Mouse (Mus musculus) MEL (cell line): ENCODE measurements around the gene Myl4. TPM values are rescaled to one million over a fixed set of nuclear protein-coding genes. Genes with fewer than 3 reads are reported as not detected.

Experiments
- DNase-seq: peaks from one replicate; pipeline ENCODE4 v3.0.0; 2011; ENCODE audit warnings: low read depth, low spot score
- H3K27ac ChIP-seq: 2 replicates; pipeline ENCODE4 v1.5.1; 2012; ENCODE audit warnings: low read depth, mild to moderate bottlenecking, control low read depth, low read length, moderate library complexity; ENCODE audit not compliant: control insufficient read depth
- H3K27me3 ChIP-seq, 2 experiments: fragments of 150-350 bp in 1 of 2; sonication (generic) in 1 of 2; 2 replicates each; pipeline ENCODE4 v1.6.1; 2012; ENCODE audit warnings: low read length in 2 of 2, mild to moderate bottlenecking in 2 of 2, improper control_type of control experiment in 1 of 2, moderate library complexity in 1 of 2; ENCODE audit not compliant: insufficient read depth in 2 of 2, control insufficient read depth in 1 of 2
- H3K36me3 ChIP-seq, 2 experiments: 2 replicates each; pipeline ENCODE4 v1.6.1; 2012 to 2014; ENCODE audit warnings: low read length in 2 of 2, improper control_type of control experiment in 1 of 2, inconsistent platforms in 1 of 2, mild to moderate bottlenecking in 1 of 2; ENCODE audit not compliant: insufficient read depth in 2 of 2, control insufficient read depth in 1 of 2
- H3K4me1 ChIP-seq, 2 experiments: fragments of 150-350 bp in 1 of 2; sonication (generic) in 1 of 2; 2 replicates each; pipeline ENCODE4 v1.6.1; 2012; ENCODE audit warnings: low read length in 2 of 2, improper control_type of control experiment in 1 of 2, mild to moderate bottlenecking in 1 of 2; ENCODE audit not compliant: insufficient read depth in 2 of 2, control insufficient read depth in 1 of 2
- H3K4me3 ChIP-seq, 2 experiments: fragments of 150-350 bp in 1 of 2; sonication (generic) in 1 of 2; 2 replicates each; pipeline ENCODE4 v1.5.1; 2012; ENCODE audit warnings: low read depth in 2 of 2, low read length in 2 of 2, mild to moderate bottlenecking in 2 of 2, moderate library complexity in 2 of 2, control low read depth in 1 of 2, improper control_type of control experiment in 1 of 2; ENCODE audit not compliant: control insufficient read depth in 1 of 2, insufficient read depth in 1 of 2
- H3K79me2 ChIP-seq: 2 replicates; pipeline ENCODE4 v1.6.1; 2012; ENCODE audit warnings: mild to moderate bottlenecking, low read length, moderate library complexity; ENCODE audit not compliant: control insufficient read depth, poor library complexity, insufficient read depth
- H3K9ac ChIP-seq: 2 replicates; pipeline ENCODE4 v1.6.1; 2012; ENCODE audit warnings: low read depth, mild to moderate bottlenecking, control low read depth, low read length, moderate library complexity; ENCODE audit not compliant: control insufficient read depth, poor library complexity, severe bottlenecking
- H3K9me3 ChIP-seq: fragments of 150-350 bp; sonication (generic); replicated peaks from 2 replicates; pipeline ENCODE4 v1.6.1; 2012; ENCODE audit warnings: mild to moderate bottlenecking, low read length, improper control_type of control experiment, moderate library complexity; ENCODE audit not compliant: insufficient read depth
- CHD1 ChIP-seq: IDR thresholded peaks from 2 replicates; pipeline ENCODE4 v1.6.1; 2012; ENCODE audit warnings: low read depth, mild to moderate bottlenecking, inconsistent platforms, low read length, improper control_type of control experiment
- CHD2 ChIP-seq: IDR thresholded peaks from 2 replicates; pipeline ENCODE4 v1.6.1; 2011; ENCODE audit warnings: low read length, improper control_type of control experiment
- CTCF ChIP-seq, 3 experiments: IDR thresholded peaks in 2 of 3; conservative IDR thresholded peaks in 1 of 3; 2 replicates each; pipeline ENCODE4 v1.5.1; 2011 to 2012; ENCODE audit warnings: low read length in 3 of 3, low read depth in 2 of 3, mild to moderate bottlenecking in 2 of 3, improper control_type of control experiment in 1 of 3, inconsistent platforms in 1 of 3, mixed read lengths in 1 of 3, moderate library complexity in 1 of 3; ENCODE audit not compliant: control insufficient read depth in 1 of 3, insufficient read depth in 1 of 3, poor library complexity in 1 of 3, severe bottlenecking in 1 of 3
- ELF1 ChIP-seq: IDR thresholded peaks from 2 replicates; pipeline ENCODE4 v1.6.1; 2014; ENCODE audit warnings: low read depth, mild to moderate bottlenecking, inconsistent platforms, low read length, improper control_type of control experiment, moderate library complexity
- EP300 ChIP-seq, 2 experiments: IDR thresholded peaks; 2 replicates each; pipeline ENCODE4 v1.6.1; 2011; ENCODE audit warnings: improper control_type of control experiment in 2 of 2, low read length in 2 of 2, low read depth in 1 of 2, mild to moderate bottlenecking in 1 of 2
- GATA1 ChIP-seq: IDR thresholded peaks from 2 replicates; pipeline ENCODE4 v1.6.1; 2011; ENCODE audit warnings: low read depth, low read length, improper control_type of control experiment
- JUND ChIP-seq: IDR thresholded peaks from 2 replicates; pipeline ENCODE4 v1.6.1; 2011; ENCODE audit warnings: low read depth, mild to moderate bottlenecking, improper control_type of control experiment, low read length
- KAT2A ChIP-seq: conservative IDR thresholded peaks from 2 replicates; pipeline ENCODE4 v1.6.1; 2012; ENCODE audit warnings: low read depth, low read length, improper control_type of control experiment, inconsistent platforms
- MAZ ChIP-seq: IDR thresholded peaks from 2 replicates; pipeline ENCODE4 v1.6.1; 2012; ENCODE audit warnings: low read depth, mild to moderate bottlenecking, inconsistent platforms, low read length, improper control_type of control experiment
- MYC ChIP-seq: IDR thresholded peaks from 2 replicates; pipeline ENCODE4 v1.6.1; 2011; ENCODE audit warnings: low read depth, mild to moderate bottlenecking, low read length, improper control_type of control experiment, moderate library complexity
- NELFE ChIP-seq: IDR thresholded peaks from 2 replicates; pipeline ENCODE4 v1.6.1; 2011; ENCODE audit warnings: low read depth, low read length, improper control_type of control experiment
- POLR2A ChIP-seq, 2 experiments: IDR thresholded peaks; 2 replicates each; pipeline ENCODE4 v1.6.1; 2011 to 2012; ENCODE audit warnings: low read length in 2 of 2, mild to moderate bottlenecking in 2 of 2, control low read depth in 1 of 2, improper control_type of control experiment in 1 of 2, low read depth in 1 of 2, moderate library complexity in 1 of 2; ENCODE audit not compliant: control insufficient read depth in 1 of 2, insufficient read depth in 1 of 2, poor library complexity in 1 of 2
- POLR2AphosphoS2 ChIP-seq: IDR thresholded peaks from 2 replicates; pipeline ENCODE4 v1.6.1; 2011; ENCODE audit warnings: low read length, improper control_type of control experiment
- POLR2AphosphoS5 ChIP-seq: IDR thresholded peaks from 2 replicates; pipeline ENCODE4 v1.6.1; 2012; ENCODE audit warnings: low read depth, borderline replicate concordance, mild to moderate bottlenecking, inconsistent platforms, low read length, moderate library complexity, mixed read lengths
- TAL1 ChIP-seq: IDR thresholded peaks from 2 replicates; pipeline ENCODE4 v1.6.1; 2012; ENCODE audit warnings: mild to moderate bottlenecking, inconsistent platforms, low read length, moderate library complexity, mixed read lengths
- USF1 ChIP-seq: IDR thresholded peaks from 2 replicates; pipeline ENCODE4 v1.6.1; 2014; ENCODE audit warnings: low read depth, mild to moderate bottlenecking, inconsistent platforms, low read length, improper control_type of control experiment, moderate library complexity
- USF2 ChIP-seq, 2 experiments: IDR thresholded peaks; 2 replicates each; pipeline ENCODE4 v1.6.1; 2011 to 2012; ENCODE audit warnings: improper control_type of control experiment in 2 of 2, low read length in 2 of 2, borderline replicate concordance in 1 of 2, inconsistent platforms in 1 of 2, low read depth in 1 of 2, mild to moderate bottlenecking in 1 of 2; ENCODE audit not compliant: insufficient read depth in 1 of 2
- polyA plus RNA-seq, 2 experiments: library from polyadenylated mRNA; stranded (reverse) in 1 of 2; unstranded in 1 of 2; fragments of >175 nt in 1 of 2; fragments of >200 nt in 1 of 2; gene quantifications; 2 replicates each; pipeline versions ENCODE4 v1.2.1 to v1.2.4; 2012; ENCODE audit warnings: low replicate concordance in 2 of 2, low read depth in 1 of 2; ENCODE audit not compliant: insufficient read length in 2 of 2, insufficient read depth in 1 of 2, missing spikeins in 1 of 2
- total RNA-seq: library from RNA; depleted of rRNA; stranded (reverse); fragments of 300-350 nt; gene quantifications from 2 replicates; pipeline ENCODE4 v1.2.3, GENCODE M21; 2012

The Myl4 gene
- total and polyA plus RNA-seq, 3 experiments = 0.29 to 1.3 TPM; not detected in 1

DNA sequence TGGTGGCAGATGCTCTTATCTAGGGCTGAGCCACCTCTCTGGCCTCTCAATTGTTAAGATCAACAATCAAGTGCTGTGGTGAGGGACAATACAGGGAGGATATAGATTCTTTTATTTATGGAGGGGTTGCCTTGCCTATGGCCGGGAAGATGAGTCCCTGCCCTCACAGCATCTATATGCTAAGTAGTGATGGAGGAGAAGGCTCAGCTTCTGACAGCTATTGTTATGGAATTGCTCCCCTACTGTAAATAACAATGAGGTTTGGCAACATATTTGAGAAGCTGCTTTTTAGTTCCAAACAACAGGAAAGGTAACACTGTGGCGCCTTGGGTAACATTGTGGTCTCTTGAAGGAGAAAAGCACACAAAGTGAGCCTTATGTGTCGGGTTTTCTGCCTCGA lies 50.2 kb downstream of the Myl4 start:
- Histone ChIP-seq H3K9ac (no peak overlapping the region), H3K4me3 (no peak overlapping the region), H3K27ac (no peak overlapping the region), H3K4me1 (peaks cover 0 to 6% of the 10 kb centered on the region in 2 experiments; a peak in 1 of 4 replicates), H3K79me2 (no peaks in the 10 kb centered on the region), H3K27me3 (peaks cover 5 to 6% of the 10 kb centered on the region in 2 experiments), H3K36me3 (peaks cover 0 to 4% of the 10 kb centered on the region in 2 experiments; a peak in 1 of 4 replicates), H3K9me3 (no peaks in the 10 kb centered on the region)
- no peak for DNase-seq
- TF ChIP-seq CHD1 (no peak), MYC (no peak), POLR2AphosphoS2 (no peak)

DNA sequence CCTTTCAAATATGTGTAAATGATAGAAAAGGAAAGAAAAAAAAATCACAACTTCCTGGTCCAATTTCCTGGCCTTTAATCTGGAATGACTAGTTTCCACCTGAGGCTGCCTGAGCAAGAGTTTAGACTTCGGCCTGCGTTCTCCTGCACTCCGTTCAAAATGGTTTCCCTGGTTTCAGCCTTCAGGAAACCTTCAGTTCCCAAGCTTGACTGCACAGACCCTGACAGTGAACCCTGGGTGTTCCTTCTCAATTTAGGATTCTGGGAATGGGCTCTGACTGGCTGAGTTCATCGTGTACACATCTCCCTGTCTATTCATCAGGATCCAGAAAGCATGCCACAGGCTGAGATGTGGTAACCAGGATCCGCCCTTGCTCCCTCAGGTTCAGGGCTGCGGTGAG lies 53.7 kb downstream of the Myl4 start:
- peaks cover 0 to 6% of the 10 kb centered on the region in 2 experiments; a peak in 2 of 4 replicates for H3K36me3 ChIP-seq
- H3K79me2 ChIP-seq = no peaks in the 10 kb centered on the region
- H3K27ac ChIP-seq = no peak overlapping the region
- H3K4me1 ChIP-seq = peaks cover 3 to 9% of the 10 kb centered on the region in 2 experiments
- no peaks in the 10 kb centered on the region for H3K9me3 ChIP-seq
- TF ChIP-seq CTCF (IDR thresholded peaks at IDR 0.05 in 2 of 3, conservative IDR thresholded peaks at IDR 0.05 in 1 of 3; ENCODE audit: control insufficient read depth in 1 of 3, insufficient read depth in 1 of 3, low read depth in 2 of 3, low read length in 3 of 3, poor library complexity in 1 of 3, severe bottlenecking in 1 of 3) = no peak
- no peak for TF ChIP-seq ELF1
- no peak for TF ChIP-seq USF2 (IDR thresholded peaks at IDR 0.05; ENCODE audit: borderline replicate concordance in 1 of 2, insufficient read depth in 1 of 2, low read depth in 1 of 2, low read length in 2 of 2)
- TF ChIP-seq NELFE = no peak
- TF ChIP-seq KAT2A = no peak
- no peak for TF ChIP-seq TAL1
- no peak for TF ChIP-seq USF1
- no peak for TF ChIP-seq CHD2
- TF ChIP-seq GATA1 = no peak
- TF ChIP-seq POLR2AphosphoS5 = no peak
- no peak for TF ChIP-seq MAZ
- no peak for TF ChIP-seq EP300 (IDR thresholded peaks at IDR 0.05; ENCODE audit: low read depth in 1 of 2, low read length in 2 of 2)
- TF ChIP-seq POLR2A (IDR thresholded peaks at IDR 0.05; ENCODE audit: control insufficient read depth in 1 of 2, insufficient read depth in 1 of 2, low read depth in 1 of 2, low read length in 2 of 2, poor library complexity in 1 of 2) = no peak
- no peak for TF ChIP-seq JUND
- DNase-seq = no peak
- peaks cover 5 to 6% of the 10 kb centered on the region in 2 experiments for H3K27me3 ChIP-seq
- H3K4me3 ChIP-seq = no peak overlapping the region
- no peak overlapping the region for H3K9ac ChIP-seq
